Mouse (Mus musculus): ENCODE results near the gene Atp2b2. TPM values are rescaled to one million over a fixed set of nuclear protein-coding genes. Genes with fewer than 3 reads are reported as not detected.
A peak's percentile ranks its signal among the peaks of the same experiment; 100 is the strongest.

Gene Atp2b2
- total and polyA plus RNA-seq, 2 experiments: 1.0 to 1.1 TPM

DNA sequence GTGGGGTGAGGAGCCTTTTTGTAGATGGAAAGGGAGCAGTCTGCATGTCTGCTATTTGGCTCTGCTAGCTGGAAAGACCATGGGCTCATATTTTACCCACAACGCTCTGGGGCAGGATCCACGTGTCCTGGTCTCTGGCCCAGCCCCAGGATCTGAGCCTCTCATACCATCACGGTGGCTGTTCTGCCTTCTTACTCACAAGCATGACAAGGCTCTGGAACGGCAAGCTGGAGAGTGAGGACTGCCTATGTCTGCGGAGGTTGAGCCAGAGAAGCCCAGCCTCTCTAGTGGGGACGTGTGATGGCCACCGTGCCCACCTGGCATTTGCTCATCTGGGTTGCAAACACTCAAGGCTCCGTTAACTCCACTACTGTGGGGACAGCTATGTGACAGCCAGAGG is 63.7 kb downstream of the Atp2b2 start:
- no peak for DNase-seq (ENCODE audit: extremely low read depth, low read depth, low spot score)
- no peak for TF ChIP-seq CTCF (IDR thresholded peaks at IDR 0.05; ENCODE audit: low read depth, low read length)
- no peak for TF ChIP-seq POLR2A (IDR thresholded peaks at IDR 0.05; ENCODE audit: extremely low read depth, insufficient read depth, low read length)

DNA sequence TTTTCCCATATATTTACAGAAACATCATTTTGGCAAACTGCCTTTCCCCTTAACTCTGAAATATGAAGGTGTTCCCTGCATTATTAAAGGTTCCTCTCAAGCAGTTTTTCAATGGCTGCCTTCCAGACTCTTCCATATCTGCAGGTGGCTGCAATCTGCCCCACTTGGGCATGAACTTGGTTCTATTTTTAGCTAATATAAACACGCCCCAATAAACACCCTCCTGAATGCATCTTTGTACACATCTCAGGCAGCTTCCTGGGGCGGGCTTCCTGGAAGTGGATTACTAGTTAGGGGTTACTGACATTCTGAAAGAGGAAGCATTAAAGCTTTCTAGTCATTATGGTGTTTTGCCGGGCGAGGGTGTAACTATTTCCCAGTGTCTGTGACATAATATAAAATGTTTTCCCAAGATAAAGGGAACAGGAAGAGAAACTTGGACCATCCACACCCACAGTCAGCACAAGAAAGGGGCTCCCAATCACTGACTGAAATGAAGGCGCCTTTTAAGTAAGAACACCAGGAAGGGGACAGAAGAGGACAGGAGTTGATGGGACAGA is 64.2 kb downstream of the Atp2b2 start:
- Histone ChIP-seq H3K4me1 (ENCODE audit: control insufficient read depth, insufficient read depth, low read length) (no peaks in the 10 kb centered on the region), H3K4me3 (ENCODE audit: insufficient read depth, low read depth, low read length) (no peak overlapping the region), H3K27ac (replicated peaks; ENCODE audit: insufficient read depth, low read depth, low read length) (no peak overlapping the region), H3K9ac (ENCODE audit: low read depth, low read length) (no peak overlapping the region), H3K27me3 (ENCODE audit: control insufficient read depth, insufficient read depth, low read length) (no peaks in the 10 kb centered on the region; the same call in 1 of the 2 replicates), H3K79me2 (ENCODE audit: control insufficient read depth, insufficient read depth, low read length) (no peaks in the 10 kb centered on the region), H3K36me3 (ENCODE audit: control insufficient read depth, insufficient read depth, low read length) (no peaks in the 10 kb centered on the region)
- peak; percentile 17 for DNase-seq (ENCODE audit: extremely low read depth, low read depth, low spot score)
- 57% methylated on average over 5 of the region's 5 CpGs for WGBS
- TF ChIP-seq CTCF (IDR thresholded peaks at IDR 0.05; ENCODE audit: low read depth, low read length): no peak
- no peak for TF ChIP-seq POLR2A (IDR thresholded peaks at IDR 0.05; ENCODE audit: extremely low read depth, insufficient read depth, low read length)

More for the DNA sequence above, 63.7 kb downstream of the Atp2b2 start:
- no peak overlapping the region for H3K27ac ChIP-seq (replicated peaks; ENCODE audit: insufficient read depth, low read depth, low read length)
- no peak overlapping the region for H3K4me3 ChIP-seq (ENCODE audit: insufficient read depth, low read depth, low read length)
- H3K79me2 ChIP-seq (ENCODE audit: control insufficient read depth, insufficient read depth, low read length): no peaks in the 10 kb centered on the region
- H3K27me3 ChIP-seq (ENCODE audit: control insufficient read depth, insufficient read depth, low read length): no peaks in the 10 kb centered on the region; the same call in 1 of the 2 replicates
- WGBS: 75% methylated on average over 8 of the region's 8 CpGs
- no peaks in the 10 kb centered on the region for H3K36me3 ChIP-seq (ENCODE audit: control insufficient read depth, insufficient read depth, low read length)
- no peaks in the 10 kb centered on the region for H3K4me1 ChIP-seq (ENCODE audit: control insufficient read depth, insufficient read depth, low read length)
- no peak overlapping the region for H3K9ac ChIP-seq (ENCODE audit: low read depth, low read length)

DNA sequence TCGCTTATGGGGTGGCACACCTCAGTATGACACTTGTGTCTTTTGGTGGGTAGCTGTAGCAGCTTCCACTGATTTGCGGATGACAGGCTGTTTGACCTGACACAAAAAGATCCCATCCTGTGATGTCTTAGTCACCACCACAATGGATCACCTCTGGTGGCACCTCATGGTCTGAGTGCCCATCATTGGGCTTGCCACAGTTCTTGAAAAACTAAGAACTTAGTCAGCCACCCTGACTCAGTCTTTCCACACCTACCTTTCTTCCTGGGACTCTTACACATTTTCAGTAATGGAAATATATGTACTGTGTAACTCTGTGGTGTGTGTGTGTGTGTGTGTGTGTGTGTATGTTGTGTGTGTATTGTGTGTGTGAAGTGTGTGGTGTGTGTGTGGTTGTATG is 71.5 kb downstream of the Atp2b2 start:
- 82% methylated on average over 2 of the region's 2 CpGs for WGBS
- H3K4me1 ChIP-seq (ENCODE audit: control insufficient read depth, insufficient read depth, low read length): no peaks in the 10 kb centered on the region
- no peaks in the 10 kb centered on the region for H3K79me2 ChIP-seq (ENCODE audit: control insufficient read depth, insufficient read depth, low read length)
- H3K9ac ChIP-seq (ENCODE audit: low read depth, low read length): no peak overlapping the region
- no peak for TF ChIP-seq CTCF (IDR thresholded peaks at IDR 0.05; ENCODE audit: low read depth, low read length)
- TF ChIP-seq POLR2A (IDR thresholded peaks at IDR 0.05; ENCODE audit: extremely low read depth, insufficient read depth, low read length): no peak
- DNase-seq (ENCODE audit: extremely low read depth, low read depth, low spot score): no peak
- H3K36me3 ChIP-seq (ENCODE audit: control insufficient read depth, insufficient read depth, low read length): no peaks in the 10 kb centered on the region
- H3K4me3 ChIP-seq (ENCODE audit: insufficient read depth, low read depth, low read length): no peak overlapping the region
- H3K27me3 ChIP-seq (ENCODE audit: control insufficient read depth, insufficient read depth, low read length): no peaks in the 10 kb centered on the region
- no peak overlapping the region for H3K27ac ChIP-seq (replicated peaks; ENCODE audit: insufficient read depth, low read depth, low read length)

DNA sequence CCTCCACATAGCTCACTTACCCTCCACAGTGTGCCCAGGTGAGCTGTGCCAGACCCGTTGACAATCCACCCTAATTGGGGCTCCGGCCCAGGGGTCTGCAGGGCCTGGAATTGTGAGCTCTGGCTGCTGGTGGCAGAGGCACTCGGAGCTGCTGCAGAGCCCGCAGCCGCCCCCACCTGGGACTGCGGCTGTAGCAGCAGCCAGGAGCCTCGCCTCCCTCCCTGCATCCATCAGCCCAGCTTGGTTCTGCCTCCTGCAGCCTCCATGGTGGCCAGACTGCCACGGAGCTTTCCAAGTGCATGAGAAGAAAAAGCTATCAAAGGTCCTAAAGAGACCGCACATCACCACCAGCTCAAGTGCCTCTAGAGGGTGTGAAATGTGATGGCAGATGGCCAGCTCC is 71.9 kb downstream of the Atp2b2 start:
- Histone ChIP-seq H3K36me3 (ENCODE audit: control insufficient read depth, insufficient read depth, low read length) (no peaks in the 10 kb centered on the region), H3K4me3 (ENCODE audit: insufficient read depth, low read depth, low read length) (no peak overlapping the region), H3K4me1 (ENCODE audit: control insufficient read depth, insufficient read depth, low read length) (no peaks in the 10 kb centered on the region), H3K27ac (replicated peaks; ENCODE audit: insufficient read depth, low read depth, low read length) (no peak overlapping the region), H3K9ac (ENCODE audit: low read depth, low read length) (no peak overlapping the region), H3K27me3 (ENCODE audit: control insufficient read depth, insufficient read depth, low read length) (no peaks in the 10 kb centered on the region), H3K79me2 (ENCODE audit: control insufficient read depth, insufficient read depth, low read length) (no peaks in the 10 kb centered on the region)
- TF ChIP-seq CTCF (IDR thresholded peaks at IDR 0.05; ENCODE audit: low read depth, low read length) (no peak), POLR2A (IDR thresholded peaks at IDR 0.05; ENCODE audit: extremely low read depth, insufficient read depth, low read length) (no peak)
- DNase-seq (ENCODE audit: extremely low read depth, low read depth, low spot score): no peak
- WGBS: 57% methylated on average over 9 of the region's 9 CpGs

DNA sequence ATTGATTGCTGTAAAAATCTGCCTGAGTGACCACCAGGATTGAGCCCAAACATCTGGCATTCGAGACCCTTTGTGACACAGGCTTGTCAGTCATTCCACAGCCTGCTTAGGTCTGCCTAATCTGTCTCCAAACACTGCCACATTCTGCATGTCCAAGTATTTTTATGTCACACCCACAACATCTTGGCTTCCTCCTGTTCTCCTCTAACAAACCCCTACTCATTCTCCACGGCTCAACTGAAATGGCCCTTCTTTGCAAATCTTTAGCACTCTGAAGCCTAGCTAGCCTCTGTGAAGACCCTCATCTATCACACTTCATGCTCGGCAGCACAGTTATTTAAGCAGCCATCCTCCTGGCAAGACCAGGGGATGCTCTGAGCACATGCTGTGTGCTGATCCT is 72.7 kb downstream of the Atp2b2 start:
- no peak overlapping the region for H3K27ac ChIP-seq (replicated peaks; ENCODE audit: insufficient read depth, low read depth, low read length)

DNA sequence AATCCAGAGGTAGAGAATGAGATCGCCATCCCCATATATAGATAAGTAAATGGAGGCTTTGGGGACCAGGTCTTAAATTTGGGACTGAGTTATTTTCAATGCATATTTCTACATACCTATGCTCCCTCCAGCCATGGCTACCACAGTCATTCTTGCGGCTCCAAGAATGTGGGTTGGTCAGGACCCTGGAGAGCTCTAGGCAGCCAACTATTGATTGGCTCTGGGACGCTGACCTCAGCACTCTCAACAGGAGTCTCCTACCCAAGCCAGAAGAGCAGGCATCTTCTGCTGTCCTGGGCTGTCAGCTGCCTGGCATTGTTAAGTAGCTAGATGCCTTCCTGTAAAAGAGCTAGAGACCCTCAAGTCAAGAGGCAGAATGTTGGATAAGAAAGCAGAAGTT is 79.6 kb downstream of the Atp2b2 start:
- Histone ChIP-seq H3K4me1 (ENCODE audit: control insufficient read depth, insufficient read depth, low read length) (peaks cover 2% of the 10 kb centered on the region; the same call in 1 of the 2 replicates), H3K27me3 (ENCODE audit: control insufficient read depth, insufficient read depth, low read length) (no peaks in the 10 kb centered on the region), H3K27ac (replicated peaks; ENCODE audit: insufficient read depth, low read depth, low read length) (no peak overlapping the region), H3K9ac (ENCODE audit: low read depth, low read length) (no peak overlapping the region), H3K36me3 (ENCODE audit: control insufficient read depth, insufficient read depth, low read length) (no peaks in the 10 kb centered on the region), H3K4me3 (ENCODE audit: insufficient read depth, low read depth, low read length) (no peak overlapping the region), H3K79me2 (ENCODE audit: control insufficient read depth, insufficient read depth, low read length) (no peaks in the 10 kb centered on the region)
- 8% methylated on average over 3 of the region's 3 CpGs for WGBS
- TF ChIP-seq POLR2A (IDR thresholded peaks at IDR 0.05; ENCODE audit: extremely low read depth, insufficient read depth, low read length) (no peak), CTCF (IDR thresholded peaks at IDR 0.05; ENCODE audit: low read depth, low read length) (no peak)
- DNase-seq (ENCODE audit: extremely low read depth, low read depth, low spot score): peak; percentile 29

More for the DNA sequence above, 72.7 kb downstream of the Atp2b2 start:
- H3K9ac ChIP-seq (ENCODE audit: low read depth, low read length): no peak overlapping the region
- no peaks in the 10 kb centered on the region for H3K27me3 ChIP-seq (ENCODE audit: control insufficient read depth, insufficient read depth, low read length)
- TF ChIP-seq POLR2A (IDR thresholded peaks at IDR 0.05; ENCODE audit: extremely low read depth, insufficient read depth, low read length) (no peak), CTCF (IDR thresholded peaks at IDR 0.05; ENCODE audit: low read depth, low read length) (no peak)
- WGBS: 45% methylated on average over 3 of the region's 3 CpGs
- H3K79me2 ChIP-seq (ENCODE audit: control insufficient read depth, insufficient read depth, low read length): no peaks in the 10 kb centered on the region
- no peaks in the 10 kb centered on the region for H3K4me1 ChIP-seq (ENCODE audit: control insufficient read depth, insufficient read depth, low read length)
- DNase-seq (ENCODE audit: extremely low read depth, low read depth, low spot score): no peak
- H3K36me3 ChIP-seq (ENCODE audit: control insufficient read depth, insufficient read depth, low read length): no peaks in the 10 kb centered on the region
- no peak overlapping the region for H3K4me3 ChIP-seq (ENCODE audit: insufficient read depth, low read depth, low read length)
